Mouse (Mus musculus) limb, embryonic 11.5 days (tissue): ENCODE measurements around the gene Rhox4e. TPM values are rescaled to one million over a fixed set of nuclear protein-coding genes. Genes with fewer than 3 reads are reported as not detected.
"Not testable (repeated sequence)": the region's sequence is repeated elsewhere in the genome, so short reads cannot be mapped to it uniquely, and the experiment has no call there.

ENCODE experiments used
- ATAC-seq: fragments of 200-750 bp; cut with Nextera tagmentation; 2 replicates; pipeline ENCODE4 v1.8.0; 2017; ENCODE audit warnings: low read depth; ENCODE audit not compliant: insufficient number of reproducible peaks, low FRiP score, low TSS enrichment
- DNase-seq: peaks from one replicate; pipeline ENCODE4 v3.0.0-alpha.2; 2015; ENCODE audit warnings: low spot score
- H3K27ac ChIP-seq: fragments of 300-500 bp; sonication (generic); replicated peaks from 2 replicates; pipeline ENCODE4 v1.5.1; 2014; ENCODE audit warnings: low read depth, mild to moderate bottlenecking, low read length
- H3K27me3 ChIP-seq: fragments of 300-500 bp; sonication (generic); 2 replicates; pipeline ENCODE4 v1.6.1; 2014; ENCODE audit warnings: mild to moderate bottlenecking, low read length, mixed read lengths; ENCODE audit not compliant: control insufficient read depth, insufficient read depth
- H3K36me3 ChIP-seq: fragments of 300-500 bp; sonication (generic); 2 replicates; pipeline ENCODE4 v1.6.1; 2014; ENCODE audit warnings: mild to moderate bottlenecking, low read length, moderate library complexity, mixed read lengths; ENCODE audit not compliant: control insufficient read depth, insufficient read depth
- H3K4me1 ChIP-seq: fragments of 300-500 bp; sonication (generic); 2 replicates; pipeline ENCODE4 v1.6.1; 2014; ENCODE audit warnings: low read length, mixed read lengths; ENCODE audit not compliant: control insufficient read depth, insufficient read depth
- H3K4me2 ChIP-seq: fragments of 300-500 bp; sonication (generic); 2 replicates; pipeline ENCODE4 v1.6.1; 2014; ENCODE audit warnings: low read depth, mild to moderate bottlenecking, moderate library complexity; ENCODE audit not compliant: severe bottlenecking
- H3K4me3 ChIP-seq: fragments of 300-500 bp; sonication (generic); 2 replicates; pipeline ENCODE4 v1.5.1; 2014; ENCODE audit warnings: low read depth, low read length
- H3K9ac ChIP-seq: fragments of 300-500 bp; sonication (generic); 2 replicates; pipeline ENCODE4 v1.6.1; 2014; ENCODE audit warnings: mild to moderate bottlenecking, low read length
- H3K9me3 ChIP-seq: fragments of 300-500 bp; sonication (generic); 2 replicates; pipeline ENCODE4 v1.6.1; 2016; ENCODE audit warnings: low read length; ENCODE audit not compliant: control insufficient read depth
- WGBS: fragments of 180-500 bp; shearing (Covaris S2); extraction: QIAGEN DNeasy Blood & Tissue Kit; methylation state at CpG from one replicate; pipeline ENCODE4 v1.1.7; 2014; 5-methylcytosine and 5-hydroxymethylcytosine counted together
- polyA plus RNA-seq: library from polyadenylated mRNA; unstranded; fragments of >200 nt; fragmentation: Nextera tagmentation; extraction: Ambion mirVana; gene quantifications from 2 replicates; pipeline ENCODE4 v1.2.1, GENCODE M21; 2014

Gene Rhox4e
- polyA plus RNA-seq = not detected in 2 replicates

DNA sequence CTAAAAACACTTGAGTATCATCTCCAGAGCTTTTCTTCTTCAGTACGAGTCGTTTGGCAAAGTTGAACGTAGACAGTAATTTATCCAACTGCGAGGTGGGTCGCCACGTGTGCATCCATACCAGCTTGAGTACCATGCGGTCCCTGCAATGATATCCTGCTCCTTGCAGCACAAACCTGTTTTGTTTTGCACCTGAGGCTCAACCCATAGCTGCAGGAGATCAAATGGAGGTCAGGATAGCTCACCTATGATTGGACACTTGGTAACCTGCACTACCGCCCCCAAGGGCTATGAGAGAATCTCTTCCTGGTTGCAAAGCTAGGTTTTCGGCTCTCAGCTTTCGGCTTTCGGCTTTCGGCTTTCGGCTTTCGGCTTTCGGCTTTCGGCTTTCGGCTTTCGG is at the start of gene Rhox4e:
TSS of gene Rhox4e (plus strand) at position 301 of the 400 bp plus-strand sequence.
- WGBS = 91% methylated on average over 10 of the region's 18 CpGs
- not testable (repeated sequence) for H3K36me3 ChIP-seq, H3K4me3 ChIP-seq, DNase-seq, H3K9ac ChIP-seq, H3K4me2 ChIP-seq, H3K9me3 ChIP-seq, H3K27ac ChIP-seq, ATAC-seq, H3K4me1 ChIP-seq, H3K27me3 ChIP-seq

DNA sequence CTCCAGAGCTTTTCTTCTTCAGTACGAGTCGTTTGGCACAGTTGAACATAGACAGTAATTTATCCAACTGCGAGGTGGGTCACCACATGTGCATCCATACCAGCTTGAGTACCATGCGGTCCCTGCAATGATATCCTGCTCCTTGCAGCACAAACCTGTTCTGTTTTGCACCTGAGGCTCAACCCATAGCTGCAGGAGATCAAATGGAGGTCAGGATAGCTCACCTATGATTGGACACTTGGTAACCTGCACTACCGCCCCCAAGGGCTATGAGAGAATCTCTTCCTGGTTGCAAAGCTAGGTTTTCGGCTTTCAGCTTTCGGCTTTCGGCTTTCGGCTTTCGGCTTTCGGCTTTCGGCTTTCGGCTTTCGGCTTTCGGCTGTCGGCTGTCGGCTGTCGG is 43.2 kb upstream of the Rhox4e start, which contains the start of gene Rhox4d:
TSS of gene Rhox4d (plus strand) at position 301 of the 400 bp plus-strand sequence.
- WGBS = 95% methylated on average over 12 of the region's 18 CpGs
- not testable (repeated sequence) for ATAC-seq, H3K27ac ChIP-seq

DNA sequence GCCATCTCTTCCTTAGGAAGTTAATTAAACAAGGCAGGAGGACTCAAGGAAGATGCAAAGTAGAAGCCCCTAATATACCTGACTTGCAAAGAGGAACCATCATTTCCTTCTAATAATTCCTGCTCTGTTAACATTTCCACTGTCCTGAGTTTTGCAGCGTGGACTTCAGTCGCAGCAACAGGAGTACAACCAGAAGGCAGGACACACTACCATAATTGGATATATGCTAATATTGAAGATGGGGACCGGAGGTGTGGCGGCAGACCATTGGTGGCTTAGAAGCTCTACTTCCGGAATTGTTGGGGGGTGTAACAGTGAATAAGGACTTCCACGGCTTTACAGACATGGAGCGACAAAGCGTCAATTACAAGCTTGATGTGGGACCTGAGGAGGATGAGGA is 27.1 kb upstream of the Rhox4e start, which contains the start of gene Rhox2e:
TSS of gene Rhox2e (plus strand) at position 301 of the 400 bp plus-strand sequence.
- not testable (repeated sequence) for H3K27me3 ChIP-seq, H3K4me3 ChIP-seq, H3K27ac ChIP-seq, ATAC-seq, H3K9ac ChIP-seq, H3K4me2 ChIP-seq, DNase-seq, H3K4me1 ChIP-seq, H3K36me3 ChIP-seq, H3K9me3 ChIP-seq
- 98% methylated on average over 2 of the region's 8 CpGs for WGBS

More for the DNA sequence above, 43.2 kb upstream of the Rhox4e start, which contains the start of gene Rhox4d:
- H3K27me3 ChIP-seq, DNase-seq, H3K9ac ChIP-seq, H3K36me3 ChIP-seq, H3K9me3 ChIP-seq, H3K4me2 ChIP-seq, H3K4me1 ChIP-seq, H3K4me3 ChIP-seq: not testable (repeated sequence)

DNA sequence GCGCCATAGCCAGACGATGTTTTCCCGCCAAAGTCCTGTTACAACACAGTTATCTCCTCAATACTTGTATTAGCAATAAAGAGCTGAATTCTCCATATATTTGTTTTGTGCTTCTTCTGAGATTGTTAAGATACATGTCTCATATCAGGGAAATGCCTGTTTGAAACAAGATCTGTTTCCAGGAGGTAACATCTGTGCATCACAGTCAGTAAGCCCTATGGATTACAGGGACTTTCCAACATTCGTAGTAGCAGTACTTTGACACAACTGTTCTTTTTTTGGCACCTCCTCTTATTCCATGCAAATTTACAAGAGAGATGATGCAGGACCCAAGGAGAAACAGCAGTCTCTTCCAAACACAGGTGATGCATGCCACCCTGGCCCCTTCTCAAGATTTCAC is 15.5 kb upstream of the Rhox4e start, which contains the start of gene Rhox3e:
TSS of gene Rhox3e (plus strand) at position 301 of the 400 bp plus-strand sequence.
- H3K4me1 ChIP-seq, DNase-seq, H3K36me3 ChIP-seq, H3K4me2 ChIP-seq, H3K27me3 ChIP-seq, H3K4me3 ChIP-seq, H3K27ac ChIP-seq, H3K9me3 ChIP-seq, H3K9ac ChIP-seq, ATAC-seq: not testable (repeated sequence)
- WGBS = no CpG with 5 or more reads among the region's 4 CpGs

DNA sequence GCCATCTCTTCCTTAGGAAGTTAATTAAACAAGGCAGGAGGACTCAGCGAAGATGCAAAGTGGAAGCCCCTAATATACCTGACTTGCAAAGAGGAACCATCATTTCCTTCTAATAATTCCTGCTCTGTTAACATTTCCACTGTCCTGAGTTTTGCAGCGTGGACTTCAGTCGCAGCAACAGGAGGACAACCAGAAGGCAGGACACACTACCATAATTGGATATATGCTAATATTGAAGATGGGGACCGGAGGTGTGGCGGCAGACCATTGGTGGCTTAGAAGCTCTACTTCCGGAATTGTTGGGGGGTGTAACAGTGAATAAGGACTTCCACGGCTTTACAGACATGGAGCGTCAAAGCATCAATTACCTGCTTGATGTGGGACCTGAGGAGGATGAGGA is 13.9 kb downstream of the Rhox4e start, which contains the start of gene Rhox2f:
TSS of gene Rhox2f (plus strand) at position 301 of the 400 bp plus-strand sequence.
- H3K4me3 ChIP-seq, H3K36me3 ChIP-seq, H3K4me2 ChIP-seq, H3K4me1 ChIP-seq, H3K27me3 ChIP-seq, H3K9ac ChIP-seq, H3K27ac ChIP-seq, ATAC-seq, DNase-seq, H3K9me3 ChIP-seq: not testable (repeated sequence)
- WGBS = 94% methylated on average over 6 of the region's 8 CpGs

DNA sequence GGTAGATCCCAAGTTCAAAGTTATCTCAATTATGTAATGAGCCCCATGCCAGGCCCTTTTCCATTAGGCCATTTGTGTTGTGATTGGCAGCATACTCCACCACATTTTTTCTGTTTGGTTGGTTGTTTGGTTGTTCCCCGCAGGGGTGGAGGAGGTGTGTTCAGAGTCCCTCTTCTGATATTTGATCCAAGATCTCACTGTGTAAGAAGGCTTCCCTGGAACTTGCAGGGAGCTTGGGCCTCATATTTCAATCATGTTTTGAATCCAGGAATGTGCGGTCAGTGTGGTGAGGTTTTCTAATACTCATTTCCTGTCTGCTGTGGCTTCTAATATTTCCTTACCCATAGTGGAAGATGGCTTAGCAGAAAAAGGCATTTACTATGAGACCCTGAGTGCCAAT is 15.4 kb downstream of the Rhox4e start:
- not testable (repeated sequence) for H3K36me3 ChIP-seq, ATAC-seq, H3K4me2 ChIP-seq, H3K27ac ChIP-seq, DNase-seq, H3K9ac ChIP-seq, H3K9me3 ChIP-seq, H3K27me3 ChIP-seq, H3K4me3 ChIP-seq, H3K4me1 ChIP-seq
- WGBS = 47% methylated on average over 2 of the region's 2 CpGs

DNA sequence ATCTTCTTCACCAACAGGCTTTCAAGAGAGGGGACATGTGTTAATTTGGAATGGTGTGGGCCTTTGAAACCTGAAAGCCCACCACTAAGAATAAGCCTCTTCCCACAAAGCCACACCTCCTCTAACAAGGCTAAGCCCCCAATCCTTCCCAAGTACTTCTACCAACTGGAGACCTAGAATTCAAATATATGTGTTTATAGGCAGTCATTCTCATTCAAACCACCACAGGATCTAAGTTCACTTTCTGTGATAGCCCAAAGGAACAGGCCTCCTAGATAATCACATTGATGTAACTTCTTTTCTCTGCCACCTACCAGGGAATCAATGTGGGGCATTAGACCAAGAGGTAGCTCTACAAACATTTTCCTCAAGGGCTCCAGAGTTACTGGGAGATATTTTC is 23.5 kb downstream of the Rhox4e start, which contains the start of gene Rhox3f:
TSS of gene Rhox3f (plus strand) at position 301 of the 400 bp plus-strand sequence.
- not testable (repeated sequence) for ATAC-seq, H3K9me3 ChIP-seq, H3K9ac ChIP-seq, H3K36me3 ChIP-seq, H3K4me2 ChIP-seq, H3K4me1 ChIP-seq, H3K27ac ChIP-seq, H3K27me3 ChIP-seq, DNase-seq, H3K4me3 ChIP-seq

DNA sequence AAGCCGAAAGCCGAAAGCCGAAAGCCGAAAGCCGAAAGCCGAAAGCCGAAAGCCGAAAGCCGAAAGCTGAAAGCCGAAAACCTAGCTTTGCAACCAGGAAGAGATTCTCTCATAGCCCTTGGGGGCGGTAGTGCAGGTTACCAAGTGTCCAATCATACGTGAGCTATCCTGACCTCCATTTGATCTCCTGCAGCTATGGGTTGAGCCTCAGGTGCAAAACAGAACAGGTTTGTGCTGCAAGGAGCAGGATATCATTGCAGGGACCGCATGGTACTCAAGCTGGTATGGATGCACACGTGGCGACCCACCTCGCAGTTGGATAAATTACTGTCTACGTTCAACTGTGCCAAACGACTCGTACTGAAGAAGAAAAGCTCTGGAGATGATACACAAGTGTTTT is 50.4 kb downstream of the Rhox4e start, which contains the start of gene Rhox4f:
TSS of gene Rhox4f (minus strand) at position 101 of the 400 bp plus-strand sequence.
- ATAC-seq, DNase-seq, H3K4me2 ChIP-seq, H3K27me3 ChIP-seq, H3K9ac ChIP-seq, H3K27ac ChIP-seq, H3K36me3 ChIP-seq, H3K4me3 ChIP-seq, H3K9me3 ChIP-seq, H3K4me1 ChIP-seq: not testable (repeated sequence)
- 94% methylated on average over 15 of the region's 19 CpGs for WGBS
